Mouse (Mus musculus) mouse trophoblast stem cell (cell line): ENCODE measurements around the gene Alk.

ENCODE experiments used
- in situ Hi-C, 2 experiments: fragments of 300-500 bp; cut with MseI, MboI; formaldehyde crosslinking; loops; 2 replicates in 1 of 2; 3 replicates in 1 of 2; pipeline ENCODE4 v1.15.1; 2025

Gene Alk

DNA sequence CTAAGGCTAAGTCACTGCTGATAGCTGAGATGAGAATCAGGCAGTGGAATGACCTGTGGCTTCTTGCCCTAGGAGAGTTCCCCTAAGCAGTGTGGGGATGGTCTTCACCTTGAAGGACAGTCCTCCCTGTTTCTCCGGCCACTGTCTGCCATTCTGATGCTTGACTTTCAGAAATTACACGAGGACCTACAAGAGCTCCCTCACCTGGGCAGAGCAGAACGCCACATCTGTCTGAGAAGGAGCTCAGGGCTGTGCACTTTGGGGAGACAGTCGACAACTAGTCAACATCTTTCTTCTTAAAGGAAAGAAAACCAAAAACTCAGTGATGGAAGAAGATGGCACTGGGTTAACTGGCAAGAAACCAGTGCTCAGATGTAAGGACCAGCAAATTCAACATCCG is 335.9 kb downstream of the Alk start:
- in situ Hi-C loops: no loop called here

DNA sequence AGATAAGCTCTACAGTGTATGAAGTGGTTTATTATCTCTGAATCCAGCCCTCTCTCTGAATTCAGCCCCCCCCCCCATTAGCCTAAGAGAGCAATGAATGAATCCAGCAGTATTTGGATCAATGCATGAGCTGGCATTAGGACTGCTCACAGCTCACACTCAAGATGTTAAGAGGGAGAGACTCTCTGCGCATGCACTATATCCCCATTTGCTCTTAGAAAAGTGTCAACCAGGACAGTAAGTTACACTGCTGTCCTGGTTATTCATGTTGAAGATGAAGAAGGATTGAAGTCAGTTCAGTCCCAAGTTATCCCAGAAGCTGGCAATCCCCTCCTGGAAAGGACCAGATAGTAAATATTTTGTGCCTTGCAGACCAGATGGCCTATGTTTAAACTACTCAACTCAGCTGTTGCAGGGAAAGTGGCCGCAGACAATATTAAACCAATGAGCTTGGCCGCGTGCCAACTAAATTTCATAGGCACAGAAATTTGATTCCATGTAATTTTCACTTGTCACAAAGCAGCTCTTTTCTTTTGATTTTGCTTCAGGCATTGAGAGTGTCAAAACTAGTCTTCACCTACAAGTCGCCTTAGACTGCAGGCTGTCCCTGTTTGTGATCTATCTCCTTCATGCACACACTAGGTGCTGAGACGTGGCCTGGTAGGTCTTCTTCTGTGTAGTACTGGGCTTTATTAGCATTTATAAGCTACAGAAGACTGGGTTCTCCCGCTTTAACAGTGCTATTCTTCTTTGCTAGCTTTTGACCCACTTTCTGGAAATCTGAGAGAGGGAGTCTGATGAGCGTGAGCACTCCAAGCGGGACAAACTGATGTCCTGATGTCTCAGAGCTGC is 339.0 kb downstream of the Alk start:
- in situ Hi-C loops: no loop called here

DNA sequence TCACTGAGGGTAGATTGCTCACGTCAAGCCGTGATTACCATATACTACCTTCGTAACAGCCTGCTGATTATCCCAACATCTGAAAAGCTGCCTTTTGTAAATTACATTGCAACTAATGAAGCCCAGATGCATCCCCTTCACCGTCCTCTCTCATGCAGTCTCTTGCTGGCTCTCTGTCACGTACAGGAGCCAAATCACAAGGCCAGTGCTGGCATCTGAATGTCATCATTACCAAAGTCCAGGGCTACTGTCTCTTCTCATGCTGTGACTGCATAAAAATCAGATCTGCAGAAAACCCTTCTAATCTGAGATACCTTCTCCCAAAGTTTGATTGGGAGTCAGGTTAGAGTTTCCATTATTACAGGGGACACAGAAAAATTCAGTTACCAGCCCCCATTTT is 351.0 kb downstream of the Alk start:
- in situ Hi-C loops: no loop called here

DNA sequence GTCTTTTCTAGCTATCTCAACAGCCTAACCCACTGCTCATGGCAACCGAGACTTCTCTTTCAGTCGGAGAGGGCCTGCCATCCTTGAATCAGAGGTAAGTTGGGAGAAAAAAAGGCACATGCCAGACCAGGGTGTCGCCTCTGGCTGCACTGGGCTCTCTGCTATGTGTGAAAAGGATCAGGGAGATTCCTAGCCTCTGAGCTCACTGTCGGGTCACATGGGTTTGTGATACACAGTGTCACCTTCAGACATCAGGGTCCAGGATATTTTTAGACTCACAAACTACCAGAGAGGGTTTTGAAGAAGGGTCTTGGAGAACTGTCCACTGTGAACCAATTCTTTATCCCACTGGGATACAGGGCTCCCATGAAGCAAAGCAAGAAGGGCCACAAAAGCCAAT is 352.9 kb downstream of the Alk start:
- in situ Hi-C loops: no loop called here

DNA sequence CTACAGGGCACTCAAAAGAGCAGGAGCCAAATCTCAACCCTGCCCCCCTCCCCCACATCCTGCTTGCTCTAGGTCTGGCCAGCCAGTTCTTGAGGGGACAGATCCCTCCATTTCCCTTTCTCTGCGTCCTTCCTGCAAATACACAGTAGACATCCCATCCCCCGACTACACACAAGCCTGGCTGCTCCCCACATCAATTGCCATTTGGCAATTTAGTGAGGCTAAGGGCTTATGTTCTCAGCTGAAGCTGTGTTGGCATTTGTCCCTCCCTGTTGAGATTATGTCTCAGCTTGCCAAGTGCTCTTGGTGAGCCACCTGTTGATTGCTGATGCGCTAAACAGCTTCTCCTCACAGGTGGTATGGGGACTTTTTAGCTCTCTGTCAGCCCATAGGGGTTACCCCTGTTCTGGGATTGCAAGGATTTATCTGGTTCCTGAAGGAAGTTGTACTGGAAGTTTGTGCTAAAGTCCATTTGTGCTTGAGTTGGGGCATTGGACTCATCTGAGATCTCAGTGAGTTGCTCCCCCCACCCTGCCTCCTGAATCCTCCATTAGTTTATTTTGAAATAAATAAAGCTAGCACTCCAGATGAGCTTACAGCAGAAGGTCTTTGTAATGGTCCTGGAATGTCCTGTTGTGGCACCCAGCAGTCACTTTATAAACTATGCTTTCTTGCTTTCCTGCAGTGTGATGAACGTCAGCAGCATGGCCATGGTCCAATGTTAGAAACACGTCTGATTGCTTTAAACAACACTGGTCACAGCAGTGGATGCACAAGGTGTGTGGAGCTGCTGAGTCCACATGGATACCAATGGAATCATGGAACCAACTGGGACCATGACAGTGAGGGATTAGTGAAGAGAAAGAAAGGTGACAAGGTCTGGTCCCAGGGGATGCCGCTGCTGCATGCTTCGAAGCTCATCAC is 353.7 kb downstream of the Alk start:
- in situ Hi-C loops: no loop called here

DNA sequence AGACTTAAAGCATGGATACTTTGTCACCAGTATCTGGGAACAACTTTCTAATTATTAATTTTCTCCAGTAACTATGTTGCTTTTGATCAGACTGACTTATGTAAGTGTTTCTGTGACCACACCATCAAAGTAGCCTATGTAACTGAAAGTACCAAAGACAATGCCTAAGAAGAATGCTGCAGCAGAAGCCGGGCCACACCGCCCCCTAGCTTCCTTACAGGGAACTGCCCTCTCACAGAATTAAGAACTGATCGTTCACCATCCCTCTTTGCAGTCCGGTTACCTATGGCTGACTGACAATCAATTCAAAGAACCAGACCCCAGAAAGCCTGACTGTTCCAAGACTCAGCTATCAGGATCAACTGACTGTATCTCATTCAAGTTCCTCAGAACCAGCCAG is 362.4 kb downstream of the Alk start:
- in situ Hi-C loops: loop anchor here in 1 of 2 experiments (25.0 kb wide), 1 partner anchor 305 kb away; no protein-coding TSS in a partner anchor

DNA sequence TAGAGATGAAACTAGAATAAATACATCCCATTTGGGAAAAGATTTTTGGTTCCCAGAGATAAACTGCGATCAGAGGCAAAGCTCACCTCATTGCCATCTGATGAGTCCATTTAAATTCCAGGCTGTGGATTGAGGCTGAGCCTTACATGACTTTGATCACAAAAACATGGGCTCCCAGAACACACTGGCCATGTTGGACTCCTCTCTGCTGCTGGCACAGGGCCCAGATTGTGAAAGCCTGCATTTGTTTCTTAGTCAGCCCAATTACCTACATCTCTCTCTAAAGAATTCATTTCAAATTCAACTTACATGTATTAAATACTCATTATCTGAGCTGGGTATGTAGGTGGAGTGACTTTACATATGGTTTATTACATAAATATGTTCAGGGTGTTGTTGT is 367.1 kb downstream of the Alk start:
- in situ Hi-C loops: loop anchor here in 1 of 2 experiments (25.0 kb wide), 1 partner anchor 300 kb away; no protein-coding TSS in a partner anchor

DNA sequence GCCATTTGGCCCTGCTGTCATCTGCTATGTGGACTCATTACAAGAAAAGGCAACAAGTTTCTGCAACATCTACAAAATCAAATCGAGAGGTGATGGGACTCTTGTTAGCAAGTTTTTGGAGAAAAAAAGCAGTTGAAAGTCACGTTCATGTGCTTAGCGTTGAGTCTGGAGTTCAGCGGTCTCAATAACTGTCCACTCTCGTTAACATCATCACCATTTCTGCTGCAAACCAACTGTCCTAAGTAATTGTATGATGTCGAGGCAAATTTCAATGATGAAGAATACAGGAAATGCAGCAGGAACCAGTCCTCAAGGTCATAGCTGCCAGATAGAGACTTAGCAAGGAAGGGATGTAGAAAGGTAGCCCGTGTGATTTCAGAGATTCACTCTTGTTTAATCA is 373.5 kb downstream of the Alk start:
- in situ Hi-C loops: loop anchor here in 1 of 2 experiments (25.0 kb wide), 1 partner anchor 294 kb away; no protein-coding TSS in a partner anchor

DNA sequence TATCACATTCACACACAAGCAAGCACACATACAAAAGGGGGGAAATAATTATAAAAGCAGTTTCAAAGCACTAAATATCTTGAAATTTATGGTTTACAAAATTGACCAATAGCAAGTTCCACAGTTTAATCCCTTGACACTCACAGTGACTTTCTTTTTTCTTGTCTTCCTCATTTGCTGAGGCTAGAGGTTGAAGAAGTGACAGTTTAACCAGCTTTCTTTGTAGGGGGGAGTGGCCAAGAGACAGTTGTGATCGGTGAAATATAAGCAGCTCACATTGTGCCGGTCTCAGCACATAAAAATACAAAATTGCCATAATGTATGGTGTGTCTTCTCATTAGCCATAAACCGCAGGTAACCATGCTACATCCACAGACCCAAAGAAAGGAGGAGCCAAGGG is 385.6 kb downstream of the Alk start:
- in situ Hi-C loops: no loop called here

DNA sequence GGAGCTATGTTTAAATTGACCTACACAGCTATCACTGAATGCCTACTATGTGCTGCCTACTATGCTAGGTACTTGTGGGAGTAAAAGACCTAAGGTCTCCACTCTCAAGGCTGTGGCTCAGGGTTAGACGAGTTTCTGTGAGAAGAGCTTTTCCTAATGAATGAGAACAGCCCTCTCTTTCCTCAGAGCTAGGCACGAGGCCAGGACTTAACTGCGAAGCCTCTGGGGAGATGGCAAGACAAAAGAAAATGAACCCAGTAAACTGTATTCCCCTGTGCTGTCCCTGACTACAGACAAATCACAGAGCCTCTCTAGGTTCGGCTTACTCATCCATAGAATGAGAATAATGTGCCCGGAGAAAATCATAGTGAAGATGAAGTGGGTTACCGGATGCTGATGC is 406.9 kb downstream of the Alk start:
- in situ Hi-C loops: no loop called here

DNA sequence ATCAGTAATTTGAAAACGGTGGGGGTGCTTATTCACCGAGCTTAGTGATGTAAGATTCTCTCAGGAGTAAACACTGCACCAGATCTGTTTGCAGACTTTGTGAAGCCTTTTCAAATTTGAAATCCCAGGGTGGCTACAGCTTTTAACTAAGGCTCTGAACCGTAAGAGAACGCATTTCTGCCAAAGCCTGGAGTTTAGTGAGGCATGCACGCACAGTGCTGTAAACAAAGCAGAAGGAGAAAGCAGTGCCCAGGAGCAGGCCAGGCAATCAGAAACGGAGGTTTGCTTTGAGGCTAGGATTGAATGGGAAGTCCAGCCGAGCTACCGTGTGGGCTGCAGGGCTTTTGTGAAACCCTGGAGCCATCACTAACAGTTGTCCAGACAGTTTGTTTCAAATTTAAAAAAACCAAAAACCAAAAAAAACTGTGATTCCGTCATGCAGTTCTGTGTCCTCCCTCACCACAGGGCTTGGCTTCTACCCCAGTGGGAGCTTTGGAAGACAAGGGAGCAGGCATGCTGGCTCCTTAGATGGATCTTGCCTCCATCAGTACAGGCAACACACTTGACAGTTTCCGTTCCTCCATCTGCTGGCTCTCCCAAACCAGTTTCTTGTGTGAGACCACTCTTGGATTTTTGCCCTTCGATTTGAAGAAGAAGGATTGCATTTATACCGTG is 409.3 kb downstream of the Alk start:
- in situ Hi-C loops: no loop called here

DNA sequence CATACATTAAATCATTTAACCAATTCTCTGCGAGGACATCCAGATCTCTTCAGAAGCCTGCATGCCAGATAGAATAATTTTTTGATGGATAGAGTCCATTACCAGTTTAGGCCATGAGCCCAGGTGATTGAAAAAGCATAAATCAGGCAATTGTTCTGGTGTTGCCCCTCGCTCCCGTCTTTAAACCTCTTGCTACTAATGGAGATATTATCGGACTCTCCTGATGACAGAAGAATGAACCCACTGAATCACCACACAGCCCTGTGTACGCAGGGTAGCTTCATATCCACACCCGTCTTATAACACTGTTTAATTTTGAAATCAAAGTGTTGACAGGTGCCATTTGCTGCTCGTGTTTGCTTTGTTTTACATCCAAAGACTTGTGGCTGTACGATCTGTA is 413.9 kb downstream of the Alk start:
- in situ Hi-C loops: no loop called here

DNA sequence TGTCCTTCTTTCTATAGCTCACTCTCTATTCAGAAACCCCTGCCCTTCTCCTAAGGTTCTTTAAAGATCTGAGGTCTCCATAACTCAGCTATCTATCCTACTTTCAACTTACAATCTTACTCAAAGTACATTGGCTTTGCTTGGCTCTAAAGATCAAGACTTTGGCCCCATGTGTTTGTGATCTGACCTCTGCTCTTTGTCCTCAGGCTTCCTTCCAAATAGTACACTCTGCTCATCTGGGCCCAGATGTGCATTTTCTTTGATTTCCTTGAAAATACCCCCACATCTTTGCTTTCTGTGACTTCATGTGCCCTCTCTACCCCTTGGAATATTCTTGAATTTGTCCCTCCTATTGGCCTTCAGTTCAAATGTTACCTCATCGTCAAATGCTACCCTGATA is 417.4 kb downstream of the Alk start:
- in situ Hi-C loops: no loop called here

DNA sequence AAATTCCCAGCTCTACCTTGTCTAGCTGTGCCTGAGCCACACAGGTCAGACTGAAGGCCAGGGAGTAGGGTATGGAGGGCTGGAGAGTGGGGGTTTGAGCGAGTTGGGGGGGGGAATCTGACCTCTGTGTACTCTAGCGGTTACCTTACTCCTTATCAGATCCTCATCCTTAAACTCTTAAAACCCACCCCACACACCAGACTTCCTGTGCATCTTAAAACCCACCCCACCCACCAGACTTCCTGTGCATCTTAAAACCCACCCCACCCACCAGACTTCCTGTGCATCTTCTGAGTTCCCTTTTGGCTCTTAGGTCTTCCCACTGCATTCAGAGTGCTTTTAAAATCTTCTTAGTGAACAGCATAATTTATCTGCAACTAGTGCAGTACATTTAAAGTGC is 422.0 kb downstream of the Alk start:
- in situ Hi-C loops: no loop called here

DNA sequence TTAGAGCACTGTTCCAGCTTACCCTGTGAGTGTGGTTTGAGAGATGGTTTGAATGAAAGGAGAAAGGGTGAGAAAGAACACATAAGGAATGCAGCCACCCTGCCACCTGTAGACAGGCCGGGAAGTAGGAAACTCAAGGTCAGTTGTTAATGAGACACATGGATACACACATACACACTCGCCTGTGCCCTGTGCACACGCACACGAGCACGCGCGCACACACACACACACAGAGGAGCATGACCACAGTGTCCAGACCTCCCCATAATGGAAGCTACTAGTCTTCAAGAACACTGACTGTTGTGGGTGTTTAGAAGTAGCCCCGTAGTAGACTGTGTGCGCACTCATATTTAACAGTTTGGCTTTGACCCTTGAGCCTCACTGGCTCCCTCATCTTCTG is 424.2 kb downstream of the Alk start:
- in situ Hi-C loops: no loop called here

DNA sequence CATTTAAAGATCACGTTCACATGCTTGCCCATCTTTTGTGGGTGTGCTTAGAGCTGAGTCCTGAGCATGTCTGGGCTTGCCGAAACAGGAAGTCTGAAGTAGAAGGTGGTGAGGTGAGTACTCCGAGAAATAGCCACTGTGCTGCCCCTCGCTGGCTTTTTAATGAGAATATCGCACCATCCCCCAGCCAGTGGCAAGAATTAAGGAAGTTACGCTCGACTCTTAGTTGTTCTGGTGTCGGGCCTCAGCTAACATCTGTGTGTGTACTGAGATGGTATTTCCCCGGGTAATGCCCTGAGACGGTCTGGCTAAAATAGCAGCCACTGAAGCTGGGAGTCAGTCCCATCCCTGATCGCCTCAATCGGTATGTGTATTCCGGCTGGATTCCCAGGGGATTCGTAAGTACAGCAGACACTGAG is 424.7 kb downstream of the Alk start:
- in situ Hi-C loops: no loop called here

DNA sequence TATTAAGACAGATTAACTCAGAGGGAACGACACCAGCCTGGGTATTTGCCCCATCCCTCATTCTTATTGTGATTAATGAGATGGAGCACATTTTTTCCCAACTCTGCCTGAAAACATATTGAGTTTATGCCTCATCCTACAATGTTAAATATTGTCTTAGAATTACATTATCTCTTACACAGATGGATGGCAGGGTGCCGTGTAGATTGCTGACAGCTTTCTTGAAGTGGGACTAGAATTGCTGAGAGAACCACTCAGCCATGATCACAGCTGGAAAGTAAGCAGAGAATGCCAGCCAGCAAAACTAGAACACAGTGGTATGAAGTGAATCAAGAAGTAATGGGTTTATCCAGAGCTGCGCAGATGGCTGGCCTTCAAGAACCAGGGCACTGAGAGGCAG is 430.6 kb downstream of the Alk start:
- in situ Hi-C loops: no loop called here

DNA sequence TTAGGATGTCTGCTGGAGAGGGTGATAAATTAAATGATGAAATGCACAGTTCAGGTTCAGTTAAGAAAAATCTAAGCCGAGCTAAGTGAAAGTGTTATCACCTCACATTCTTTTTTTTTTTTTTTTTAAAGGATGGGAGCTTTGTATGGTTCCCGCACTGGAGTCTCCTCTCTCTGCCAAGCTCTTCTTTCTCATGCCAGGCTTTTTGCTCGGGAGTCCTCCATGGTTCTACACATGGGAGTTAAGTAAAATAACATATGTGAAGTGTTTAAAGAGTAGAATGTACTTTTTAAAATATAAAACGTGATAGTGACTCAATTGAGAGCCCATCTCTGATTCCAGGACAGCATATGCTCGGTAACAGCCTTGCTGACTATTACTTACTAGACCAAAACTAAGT is 436.3 kb downstream of the Alk start:
- in situ Hi-C loops: no loop called here

DNA sequence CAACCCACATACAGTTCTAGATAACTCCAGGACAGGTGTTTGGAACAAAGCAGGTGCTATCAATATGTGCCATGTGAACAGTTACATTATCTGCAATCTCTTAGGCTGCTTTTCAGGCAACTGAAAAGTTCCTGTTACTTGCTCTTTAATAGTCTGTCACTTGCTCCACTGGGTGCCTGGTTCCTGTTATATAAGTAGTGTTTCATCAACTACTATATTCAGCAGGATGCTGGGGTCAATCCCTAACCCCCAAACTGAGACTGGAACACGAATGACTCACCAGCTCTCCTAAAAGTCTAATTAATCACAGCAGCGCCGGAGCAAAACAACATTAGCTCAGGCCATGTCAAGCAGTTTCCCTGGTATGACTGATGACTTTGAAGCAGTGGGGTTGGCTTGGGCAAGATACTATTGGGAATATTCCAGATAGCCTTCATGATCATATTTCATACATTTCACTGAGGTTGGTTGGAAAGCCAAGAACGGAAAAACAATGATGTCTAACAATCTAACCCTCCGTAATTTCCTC is 445.5 kb downstream of the Alk start:
- in situ Hi-C loops: no loop called here

DNA sequence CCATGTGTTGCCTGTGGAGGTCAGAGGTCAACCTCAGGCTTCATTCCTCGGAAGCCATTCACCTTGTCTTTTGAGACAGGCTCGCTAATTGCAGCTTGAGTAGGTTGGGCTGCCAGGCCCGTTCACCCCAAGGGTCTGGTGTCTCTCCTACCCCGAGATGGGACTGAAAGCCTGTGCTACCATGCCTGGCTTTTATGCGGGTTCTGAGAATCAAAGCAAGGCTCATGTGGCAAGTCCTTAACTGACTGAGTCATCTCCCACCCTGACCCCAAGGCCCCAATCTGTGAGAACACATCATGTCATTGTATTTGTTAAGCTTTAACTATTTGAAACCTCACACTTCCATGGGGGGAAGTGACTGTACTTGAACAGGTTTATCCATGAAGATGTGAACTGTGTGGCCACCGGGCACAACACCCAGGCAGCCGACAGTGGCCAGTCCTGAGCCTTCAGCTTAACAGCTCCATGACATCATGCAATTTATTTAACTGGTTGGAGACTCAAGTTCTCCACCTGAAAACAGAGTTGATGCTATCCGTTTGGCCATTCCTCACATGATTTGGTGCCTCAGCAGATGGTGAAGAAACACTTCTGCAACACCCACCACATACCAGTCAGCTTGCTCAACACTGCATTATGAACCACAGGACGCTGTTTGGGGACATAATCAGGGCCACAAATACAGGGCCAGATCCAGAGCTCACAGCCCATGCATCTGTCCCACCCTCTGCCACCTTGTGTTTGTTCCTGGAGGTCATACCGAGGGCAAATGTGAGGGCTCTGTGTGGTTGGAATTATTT is 446.4 kb downstream of the Alk start:
- in situ Hi-C loops: no loop called here

DNA sequence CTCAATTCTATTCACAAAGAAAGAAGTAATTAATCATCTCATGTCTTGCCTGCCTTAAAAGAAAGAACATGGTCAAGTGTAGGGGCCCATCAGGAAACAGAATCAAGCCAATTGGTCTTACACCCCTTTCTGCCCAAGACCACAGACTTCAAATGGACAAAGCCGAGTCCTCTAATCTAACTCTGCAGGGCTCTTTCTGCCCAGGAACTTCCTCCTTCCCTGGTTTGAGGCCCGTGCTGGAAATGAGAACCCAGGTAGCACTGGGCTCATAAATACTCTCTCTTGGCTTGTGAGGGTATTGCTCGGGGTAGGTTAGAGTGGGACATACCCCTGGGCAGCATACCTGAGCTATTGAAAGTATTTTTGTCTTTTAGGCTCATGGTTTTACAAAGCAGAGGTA is 451.4 kb downstream of the Alk start:
- in situ Hi-C loops: no loop called here
